Mouse (Mus musculus) left cerebral cortex, postnatal 36 days (tissue): Measurements from ENCODE around the gene Pcdh18. TPM values are rescaled to one million over a fixed set of nuclear protein-coding genes. Genes with fewer than 3 reads are reported as not detected.

Source experiments
- DNase-seq, 2 experiments: peaks; one replicate each; pipeline ENCODE4 v3.0.0; 2021 to 2022; ENCODE audit warnings: low spot score in 2 of 2, mixed read lengths in 1 of 2
- intact Hi-C: fragments of 180-260 bp; cut with DNase I; formaldehyde crosslinking; loops from one replicate; pipeline ENCODE4 v1.15.1; 2025
- total RNA-seq, 2 experiments: library from RNA; stranded (reverse); gene quantifications; 2 replicates each; pipeline ENCODE4 v1.2.3; 2021

The Pcdh18 gene
- 1 to 10 TPM; 5.2 to 7.9 TPM for total RNA-seq

DNA sequence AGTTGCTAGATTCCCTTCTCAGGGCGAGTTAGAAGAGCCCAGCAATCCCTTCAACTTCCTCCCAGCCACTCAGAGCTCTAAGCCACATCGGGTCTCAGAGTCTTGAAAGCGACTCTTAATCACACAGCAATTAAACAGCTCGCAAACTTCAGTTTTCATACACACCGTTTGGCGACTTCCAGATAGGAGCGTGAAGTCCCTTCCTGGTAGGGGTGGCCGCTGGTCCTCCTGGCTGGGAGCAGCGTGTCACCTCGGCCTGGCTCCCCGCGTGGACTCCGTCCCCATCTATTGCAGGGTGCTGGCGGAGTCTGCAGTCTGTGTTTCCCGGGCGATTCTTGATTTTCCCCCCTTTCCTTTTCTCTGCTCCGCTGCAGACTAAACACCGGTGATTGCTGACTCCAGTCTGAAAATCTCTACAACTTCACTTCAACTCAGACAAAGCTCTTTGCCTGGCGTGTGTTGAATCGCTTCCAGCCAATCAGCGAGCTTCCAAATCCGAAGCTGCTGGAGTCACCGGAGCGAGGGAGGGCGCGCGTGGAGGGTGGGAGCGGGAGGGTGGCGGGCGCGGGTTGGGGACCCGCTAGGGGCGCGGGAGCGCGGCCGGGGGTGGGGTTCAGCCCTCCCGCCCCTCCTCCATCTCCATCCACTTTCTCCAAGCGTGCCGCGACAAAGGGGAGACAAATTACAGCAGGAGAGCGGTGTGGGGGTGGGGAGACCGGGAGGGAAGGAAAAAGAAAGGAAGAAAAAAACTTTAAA lies at the start of gene Pcdh18:
Gene Pcdh18 (minus strand): TSS at position 456 of the 756 bp plus-strand sequence.
- DNase-seq: peak; percentile 59 to 60
- intact Hi-C loops: no loop called here

DNA sequence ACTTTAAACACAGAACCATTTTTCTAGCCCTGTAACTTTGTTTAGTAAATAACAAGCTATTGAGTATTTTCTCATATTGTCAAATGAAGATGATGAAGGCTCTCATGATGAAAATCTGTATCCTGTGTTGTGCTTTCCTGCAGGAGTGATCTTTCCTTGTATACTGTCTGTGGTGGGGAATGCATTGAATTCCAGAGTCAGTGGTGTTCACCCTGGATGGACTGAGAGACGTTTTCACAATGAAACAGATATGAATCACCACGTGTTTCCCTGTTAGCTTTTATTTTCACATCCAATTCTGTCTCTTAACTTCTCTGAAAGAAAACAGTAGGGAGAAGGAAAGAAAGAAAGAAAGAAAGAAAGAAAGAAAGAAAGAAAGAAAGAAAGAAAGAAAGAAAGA lies 49.7 kb upstream of the Pcdh18 start:
- no peak for DNase-seq
- intact Hi-C loops: no loop called here

DNA sequence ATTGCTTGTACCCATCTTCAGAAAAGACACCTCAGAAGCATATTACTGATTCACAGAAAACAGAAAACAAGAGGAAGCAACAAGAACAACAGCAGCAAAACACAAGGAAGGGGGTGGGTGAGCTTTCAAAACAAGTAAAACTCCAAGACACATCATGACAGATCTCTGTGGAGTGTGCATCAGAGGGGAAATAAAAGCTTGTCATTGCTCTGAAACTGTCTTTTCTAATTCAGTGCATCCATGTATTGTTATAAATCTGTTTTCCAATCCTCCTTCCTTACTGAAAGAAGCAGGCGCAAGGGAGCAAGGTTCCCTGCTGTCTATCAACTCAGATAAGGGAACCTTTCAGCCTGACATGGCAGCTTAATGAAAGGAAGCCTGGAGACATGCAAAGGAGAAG lies 48.4 kb upstream of the Pcdh18 start:
- intact Hi-C loops: no loop called here
- no peak for DNase-seq

DNA sequence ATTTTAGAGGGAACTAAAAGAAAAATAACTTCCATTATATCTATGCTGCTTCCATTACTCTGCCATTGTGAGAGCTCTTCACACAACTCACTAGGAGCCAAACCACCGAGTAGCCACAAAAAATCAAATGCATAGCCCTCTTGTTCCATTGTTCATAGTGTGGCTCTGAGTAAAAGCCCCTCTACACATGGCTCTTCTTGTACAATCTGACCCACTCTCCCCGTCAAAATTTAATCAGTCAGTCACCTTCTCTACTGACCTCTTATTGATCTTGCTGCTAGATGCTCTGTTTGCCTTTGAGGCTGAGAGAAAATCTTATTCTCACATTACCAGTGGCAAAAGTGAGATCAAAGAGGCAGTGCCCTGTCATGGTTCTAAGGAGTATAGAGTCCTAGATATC lies 31.2 kb upstream of the Pcdh18 start:
- intact Hi-C loops: no loop called here
- DNase-seq: no peak

DNA sequence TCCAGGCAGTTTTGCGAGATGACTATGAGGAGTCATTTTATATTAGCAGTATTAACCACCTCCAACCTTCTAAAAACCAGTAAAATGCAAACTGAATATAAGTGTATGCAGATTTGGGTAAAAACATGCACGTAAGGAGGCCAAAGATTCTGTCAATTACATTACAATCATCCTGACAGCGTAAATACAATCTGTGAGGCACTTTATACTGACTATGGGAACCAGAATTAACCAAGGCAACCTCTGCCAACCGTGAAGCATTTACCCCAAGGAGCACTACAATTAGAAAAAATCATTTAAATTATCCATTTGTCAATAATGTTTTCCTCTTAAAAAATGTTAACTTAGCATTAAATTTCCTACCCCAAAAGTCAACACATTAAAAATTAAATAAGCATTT lies 30.6 kb upstream of the Pcdh18 start:
- no peak for DNase-seq
- intact Hi-C loops: no loop called here

DNA sequence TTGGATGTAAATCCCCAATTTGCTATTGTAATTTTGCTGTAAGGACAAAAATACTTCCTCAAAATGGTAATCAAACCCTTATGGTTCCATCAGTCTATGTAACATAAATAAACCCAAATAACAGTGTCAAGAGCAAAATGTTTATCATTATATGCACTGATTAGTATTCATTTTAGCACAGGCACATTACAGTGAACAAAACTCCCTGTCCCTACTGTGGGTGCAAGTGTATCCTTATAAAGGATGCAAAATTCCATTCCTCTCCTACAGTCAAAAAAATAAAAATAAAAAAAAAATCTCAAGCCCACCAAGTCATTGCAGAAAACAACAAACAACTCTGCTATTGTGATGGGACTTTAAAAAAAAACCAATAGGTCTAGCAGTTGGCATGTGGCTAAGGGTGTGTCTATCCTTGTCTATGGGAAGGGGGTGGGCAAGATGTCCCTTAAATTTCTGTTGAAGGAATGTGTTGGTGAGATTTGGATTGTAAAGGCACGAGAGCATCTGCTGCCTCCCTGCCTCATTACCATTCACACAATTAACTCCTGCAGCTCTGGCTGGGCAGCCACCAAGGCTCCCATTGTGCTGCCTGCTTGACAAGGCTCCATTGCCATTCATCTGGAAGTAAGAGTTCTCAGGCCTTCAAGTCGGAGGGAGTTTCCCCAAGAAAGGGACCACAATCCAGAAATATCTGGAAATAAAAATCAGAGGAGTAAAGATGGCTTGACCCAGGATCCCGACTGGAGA lies 12.0 kb upstream of the Pcdh18 start:
- intact Hi-C loops: no loop called here

DNA sequence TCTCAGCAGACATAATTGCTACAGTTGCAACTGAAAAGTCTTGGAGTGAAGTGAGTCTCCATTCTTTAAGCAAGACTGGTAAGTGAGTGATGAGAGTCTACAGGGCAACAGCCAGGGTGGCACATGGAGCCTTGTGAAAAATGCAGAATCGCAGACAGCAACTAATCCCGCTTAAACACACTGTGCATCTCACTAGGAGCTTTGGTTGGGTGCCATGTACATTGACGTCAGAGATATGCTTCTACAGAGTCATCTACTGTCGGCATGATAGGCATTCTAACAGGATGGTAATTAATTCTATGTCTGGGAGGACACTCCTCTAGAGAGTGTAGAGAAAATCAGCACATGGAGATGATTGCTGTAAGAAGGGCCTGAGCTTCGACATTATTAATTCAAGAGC lies 5.6 kb upstream of the Pcdh18 start:
- no peak for DNase-seq
- intact Hi-C loops: no loop called here

More for the DNA sequence above, 12.0 kb upstream of the Pcdh18 start:
- DNase-seq: no peak

DNA sequence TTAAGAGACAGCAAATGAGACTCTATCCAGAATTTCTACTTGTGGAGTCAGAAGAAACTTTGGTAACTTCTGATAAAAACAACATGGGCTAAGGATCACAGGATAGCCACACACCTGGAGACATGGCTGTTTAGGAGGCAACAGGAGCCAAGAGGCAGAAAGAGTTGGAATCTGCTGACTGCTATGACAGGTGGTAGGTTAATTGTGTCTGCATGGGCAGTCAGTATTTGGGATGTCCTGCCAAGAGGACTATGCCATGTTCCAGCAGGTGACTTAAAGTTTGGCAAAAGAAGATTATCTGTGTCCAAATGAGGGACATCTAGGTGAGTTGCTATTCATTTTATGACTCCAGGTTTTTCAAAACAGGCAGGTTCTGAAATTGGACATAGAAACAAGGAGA lies 4.8 kb upstream of the Pcdh18 start:
- no peak for DNase-seq
- intact Hi-C loops: no loop called here

DNA sequence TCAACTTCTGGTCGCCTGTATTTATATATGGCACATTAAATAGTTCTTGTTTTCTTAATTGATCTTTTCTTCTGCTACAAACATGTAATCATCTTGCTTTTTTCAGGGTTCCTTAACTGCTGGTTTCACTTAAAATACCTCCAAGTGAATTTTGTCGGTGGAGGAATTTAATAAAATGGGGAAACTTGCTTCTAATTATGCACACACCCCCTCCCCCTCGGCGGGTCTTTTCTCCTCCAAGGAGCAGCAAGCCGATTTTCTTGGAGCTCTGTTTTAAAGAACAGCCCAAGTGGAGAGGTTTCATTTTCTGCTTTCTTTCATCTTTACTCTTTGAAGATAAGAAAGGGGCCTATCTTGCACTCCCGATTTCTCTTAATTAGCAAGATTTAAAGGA lies 498 bp upstream of the Pcdh18 start:
- DNase-seq: no peak
- intact Hi-C loops: no loop called here

DNA sequence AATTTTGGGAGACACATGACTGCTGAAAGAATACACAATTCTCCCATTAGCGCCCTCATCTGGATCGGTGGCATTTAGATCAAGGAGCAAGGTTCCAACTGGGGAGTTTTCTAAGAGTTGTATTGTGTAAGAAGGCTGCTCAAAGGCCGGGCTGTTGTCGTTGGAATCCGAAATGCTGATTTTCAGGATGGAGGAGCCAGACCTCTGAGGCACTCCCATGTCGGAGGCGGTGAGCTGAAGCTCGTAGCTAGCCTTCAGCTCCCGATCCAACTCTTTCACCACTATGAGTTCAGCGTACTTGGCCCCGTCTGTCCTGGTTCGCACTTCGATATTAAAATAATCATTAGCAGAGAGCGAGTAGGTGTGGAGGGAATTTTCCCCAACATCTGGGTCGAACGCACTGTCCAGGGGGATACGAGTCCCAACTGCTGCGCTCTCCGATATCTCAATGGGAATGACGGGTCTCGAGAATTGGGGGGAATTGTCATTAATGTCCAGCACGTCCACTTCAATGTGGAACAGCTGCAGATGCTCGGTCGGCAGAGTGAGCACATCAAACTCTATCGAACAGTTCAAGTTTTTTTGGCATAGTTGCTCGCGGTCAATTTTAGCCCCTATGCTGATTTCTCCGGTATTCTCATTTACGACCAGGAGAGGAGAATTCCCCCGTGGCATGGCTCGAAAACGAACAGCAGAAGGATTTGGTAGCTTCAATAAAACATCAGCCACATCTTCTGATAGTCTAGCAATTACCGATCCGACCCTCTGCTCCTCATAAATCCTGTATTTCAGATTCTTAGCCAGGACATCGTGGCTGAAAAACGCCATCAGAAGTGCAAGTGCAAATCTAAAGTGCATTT lies 909 bp downstream of the Pcdh18 start:
- no peak for DNase-seq
- intact Hi-C loops: no loop called here

DNA sequence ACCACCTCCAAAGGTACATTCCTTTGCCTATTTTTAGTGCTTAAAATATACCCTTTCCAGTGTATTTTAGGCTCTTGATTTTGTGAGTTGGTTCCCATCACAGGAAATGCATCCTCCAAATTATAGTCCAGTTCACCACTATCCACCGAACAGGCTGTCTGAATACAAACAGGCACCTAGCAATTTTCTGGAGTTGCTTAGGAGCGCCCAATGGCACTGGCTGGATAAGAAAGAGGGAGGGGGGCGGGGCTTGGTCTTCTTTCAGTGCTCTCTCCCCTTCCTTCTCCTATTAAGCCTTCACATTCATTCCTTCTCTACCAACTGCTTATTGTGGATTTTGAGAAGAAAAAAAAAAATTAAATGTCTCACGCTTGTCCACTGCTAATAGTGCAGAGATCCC lies 4.4 kb downstream of the Pcdh18 start:
- DNase-seq: no peak
- intact Hi-C loops: no loop called here

DNA sequence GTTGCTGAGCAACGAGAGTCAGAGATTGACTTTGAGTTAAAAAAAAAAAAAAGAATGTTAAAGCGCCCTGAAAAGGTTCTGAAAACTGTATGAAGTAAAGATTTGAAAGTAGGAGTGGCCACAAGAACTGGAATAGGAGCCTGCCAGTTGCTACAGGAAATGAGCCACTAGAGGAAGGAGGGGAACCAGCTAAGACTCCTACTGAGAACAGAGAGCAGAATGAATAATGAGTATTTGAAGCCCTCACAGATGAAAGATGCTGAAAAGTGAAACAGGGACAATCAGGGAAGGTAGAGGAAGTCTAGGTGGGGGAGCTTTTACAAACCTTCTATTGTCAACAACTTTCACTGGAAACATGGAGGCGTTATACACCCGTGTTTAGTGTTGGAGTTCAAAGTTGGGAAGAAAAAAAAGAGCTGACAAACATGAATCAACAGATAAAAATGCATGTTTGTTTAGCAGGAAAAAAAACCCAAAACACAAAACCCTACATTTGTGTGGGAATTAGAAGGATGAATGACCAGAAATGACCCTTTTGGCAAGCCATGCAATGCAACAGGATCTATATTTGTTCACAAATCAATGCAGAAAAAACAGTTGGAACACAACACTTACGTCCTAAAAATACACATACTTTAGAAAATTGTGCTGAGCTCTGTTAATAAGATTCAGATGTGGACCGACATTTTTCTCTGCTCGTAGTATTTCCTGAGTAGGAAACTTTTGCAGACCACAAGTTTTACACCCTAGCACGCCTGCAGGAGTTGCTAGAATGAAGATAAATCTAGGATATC lies 7.4 kb downstream of the Pcdh18 start:
- no peak for DNase-seq
- intact Hi-C loops: no loop called here

DNA sequence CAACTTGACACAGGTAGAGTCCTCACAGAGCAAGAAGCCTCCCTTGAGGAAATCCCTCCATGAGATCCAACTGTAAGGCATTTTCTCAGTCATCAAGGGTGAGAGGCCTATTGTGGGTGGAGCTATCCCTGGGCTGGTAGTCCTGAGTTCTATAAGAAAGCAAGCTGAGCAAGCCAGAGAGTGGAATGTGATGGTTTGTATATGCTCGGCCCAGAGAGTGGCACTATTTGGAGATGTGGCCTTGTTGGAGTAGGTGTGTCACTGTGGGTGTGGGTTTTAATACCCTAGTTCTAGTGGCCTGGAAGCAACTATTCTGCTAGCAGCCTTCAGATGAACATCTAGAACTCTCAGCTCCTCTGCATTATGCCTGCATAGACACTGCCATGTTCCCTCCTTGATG lies 9.1 kb downstream of the Pcdh18 start:
- no peak for DNase-seq
- intact Hi-C loops: no loop called here

DNA sequence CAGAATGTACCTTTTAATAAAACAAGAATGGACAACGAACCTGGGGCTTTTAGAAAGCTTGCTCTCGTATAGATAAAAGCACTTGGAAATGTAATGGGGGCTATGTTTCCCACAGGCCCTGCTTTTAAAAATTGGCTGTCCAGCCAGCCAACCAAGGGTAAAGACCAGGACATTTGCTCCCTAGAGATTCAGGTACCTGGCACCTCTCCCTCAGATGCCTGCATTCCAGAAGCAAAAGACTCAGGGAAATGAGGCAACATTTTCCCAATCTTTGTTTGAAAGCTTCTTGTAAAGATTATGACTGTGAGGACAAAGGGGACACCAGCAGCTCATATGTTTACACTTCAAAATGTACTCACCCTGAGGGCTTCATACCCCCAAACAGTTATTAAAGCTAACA lies 18.1 kb downstream of the Pcdh18 start:
- intact Hi-C loops: no loop called here
- no peak for DNase-seq

DNA sequence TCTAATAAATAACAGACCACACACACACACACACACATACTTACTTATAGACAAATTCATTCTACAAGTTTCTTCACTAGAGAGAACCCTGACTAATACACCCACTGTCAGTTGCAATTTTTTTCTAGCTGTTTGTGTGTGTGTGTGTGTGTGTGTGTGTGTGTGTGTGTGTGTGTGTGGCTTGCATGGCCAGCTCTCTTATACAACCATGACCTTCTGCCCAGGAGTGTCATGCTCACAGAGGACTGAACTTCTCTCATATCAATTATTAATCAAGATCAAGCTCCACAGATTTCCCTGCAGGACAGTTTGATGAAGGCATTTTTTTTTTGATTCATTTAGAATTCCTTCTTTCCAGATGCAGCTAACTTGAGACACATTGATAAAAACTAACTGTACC lies 18.6 kb downstream of the Pcdh18 start:
- intact Hi-C loops: no loop called here
- DNase-seq: no peak

DNA sequence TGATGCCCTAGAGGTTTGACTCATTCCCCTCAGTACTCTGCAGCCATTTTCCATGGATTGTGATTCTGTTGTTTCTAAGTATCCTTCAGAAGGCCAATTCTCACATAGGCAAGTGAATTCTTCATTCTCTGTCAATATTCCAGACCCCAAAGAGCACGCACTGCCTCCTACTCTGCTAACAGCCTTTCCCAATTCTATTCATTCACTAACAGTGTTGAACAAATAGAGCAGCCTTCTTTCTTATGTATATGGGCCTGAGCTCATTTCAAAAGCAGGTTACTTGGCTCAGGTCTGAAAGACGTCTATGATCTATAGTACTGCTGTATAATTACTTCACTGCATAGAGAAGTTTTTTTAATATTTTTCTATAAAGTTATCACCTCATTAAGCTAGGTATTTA lies 50.6 kb downstream of the Pcdh18 start:
- intact Hi-C loops: no loop called here
- no peak for DNase-seq

DNA sequence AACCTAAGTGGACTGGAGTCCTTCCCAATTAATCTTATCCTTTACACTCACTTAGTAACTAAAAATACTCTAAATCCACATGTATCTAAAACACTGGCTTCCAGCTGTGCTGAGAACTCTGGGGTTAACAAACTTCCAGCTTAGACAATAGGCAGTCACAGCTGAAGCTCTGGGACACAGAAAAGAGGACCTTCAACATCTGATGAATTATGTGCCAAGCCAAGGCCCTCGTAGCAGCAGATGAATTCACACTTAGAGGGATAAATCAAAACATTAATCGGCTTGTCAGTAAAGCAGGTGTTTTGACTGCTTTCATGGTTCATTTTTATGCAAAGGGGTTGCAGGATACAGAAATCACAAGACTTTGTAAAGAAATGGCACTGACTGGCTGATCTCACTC lies 57.2 kb downstream of the Pcdh18 start:
- intact Hi-C loops: no loop called here
- no peak for DNase-seq
